Mouse (Mus musculus): ENCODE measurements around the gene 1700020A23Rik.

Gene 1700020A23Rik

GRCm38 (mm10) chr2:130450434-130450796 is 45.4 kb downstream of the 1700020A23Rik start:
- DNase-seq (ENCODE audit: low spot score in 2 of 2) = peak; percentile 71 to 72

GRCm38 (mm10) chr2:130451086-130451726 is 46.1 kb downstream of the 1700020A23Rik start:
- no peak for DNase-seq (ENCODE audit: low spot score in 2 of 2)

GRCm38 (mm10) chr2:130451727-130452090 is 46.6 kb downstream of the 1700020A23Rik start:
- DNase-seq (ENCODE audit: low spot score in 2 of 2) = no peak

- no peak for DNase-seq (ENCODE audit: low spot score in 2 of 2)
Observed at GRCm38 (mm10) chr2:130452266-130452665, 47.2 kb downstream of the 1700020A23Rik start.

- DNase-seq (ENCODE audit: low spot score in 2 of 2) = no peak
Observed at GRCm38 (mm10) chr2:130453421-130453820, 48.4 kb downstream of the 1700020A23Rik start.

- DNase-seq (ENCODE audit: low spot score in 2 of 2) = peak in 1 of 2 experiments; percentile 32
Observed at GRCm38 (mm10) chr2:130454748-130455370, 49.8 kb downstream of the 1700020A23Rik start.
